Mouse (Mus musculus) layer of hippocampus, postnatal 10 days (tissue): ENCODE measurements around the gene Myo9b. TPM values are rescaled to one million over a fixed set of nuclear protein-coding genes. Genes with fewer than 3 reads are reported as not detected.

ENCODE experiments used
- DNase-seq, 2 experiments: peaks; one replicate each; pipeline ENCODE4 v3.0.0; 2021; ENCODE audit warnings: low spot score in 2 of 2
- total RNA-seq, 2 experiments: library from RNA; stranded (reverse); gene quantifications; 2 replicates each; pipeline ENCODE4 v1.2.3; 2021

The Myo9b gene
- total RNA-seq, 2 experiments from 2014 or later: 33.2 to 36.6 TPM

DNA sequence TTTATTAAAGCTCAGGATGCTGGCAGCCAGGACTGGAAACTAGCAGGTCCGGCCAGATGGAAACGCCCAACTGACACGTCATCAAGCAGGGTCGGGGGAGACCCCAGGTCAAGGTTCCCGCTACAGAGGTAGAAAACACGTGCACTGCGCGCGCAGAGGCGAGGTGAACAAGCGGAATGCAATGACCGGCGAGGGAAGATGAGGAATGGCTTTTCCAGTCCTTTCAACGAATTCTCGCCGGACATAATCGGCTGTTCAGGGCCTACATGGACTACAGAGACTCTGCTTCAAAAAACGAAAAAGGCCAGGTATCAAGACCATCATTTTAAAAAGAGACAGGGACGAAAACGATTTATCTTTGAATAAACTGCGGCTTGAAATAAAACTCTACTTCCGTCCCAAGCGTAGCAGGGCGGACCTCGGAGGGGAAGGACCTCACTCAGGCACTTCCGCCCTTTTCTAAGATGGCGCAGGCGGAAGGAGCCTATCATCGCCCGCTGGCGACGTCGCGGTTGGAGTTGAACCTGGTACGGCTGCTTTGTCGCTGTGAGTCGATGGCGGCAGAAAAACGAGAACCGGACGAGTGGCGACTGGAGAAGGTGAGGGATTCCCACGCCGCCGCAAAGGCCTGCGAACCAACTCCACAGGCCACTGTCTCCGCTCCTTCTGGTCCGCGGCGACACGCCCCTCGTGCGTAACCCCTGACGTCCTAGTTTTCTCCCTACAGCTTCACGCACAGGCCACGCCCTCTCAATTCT is 94.4 kb downstream of the Myo9b start, which contains the start of gene Use1:
TSS of gene Use1 (plus strand) at position 78 of the 758 bp plus-strand sequence.
- peak; percentile 85 to 90 for DNase-seq

DNA sequence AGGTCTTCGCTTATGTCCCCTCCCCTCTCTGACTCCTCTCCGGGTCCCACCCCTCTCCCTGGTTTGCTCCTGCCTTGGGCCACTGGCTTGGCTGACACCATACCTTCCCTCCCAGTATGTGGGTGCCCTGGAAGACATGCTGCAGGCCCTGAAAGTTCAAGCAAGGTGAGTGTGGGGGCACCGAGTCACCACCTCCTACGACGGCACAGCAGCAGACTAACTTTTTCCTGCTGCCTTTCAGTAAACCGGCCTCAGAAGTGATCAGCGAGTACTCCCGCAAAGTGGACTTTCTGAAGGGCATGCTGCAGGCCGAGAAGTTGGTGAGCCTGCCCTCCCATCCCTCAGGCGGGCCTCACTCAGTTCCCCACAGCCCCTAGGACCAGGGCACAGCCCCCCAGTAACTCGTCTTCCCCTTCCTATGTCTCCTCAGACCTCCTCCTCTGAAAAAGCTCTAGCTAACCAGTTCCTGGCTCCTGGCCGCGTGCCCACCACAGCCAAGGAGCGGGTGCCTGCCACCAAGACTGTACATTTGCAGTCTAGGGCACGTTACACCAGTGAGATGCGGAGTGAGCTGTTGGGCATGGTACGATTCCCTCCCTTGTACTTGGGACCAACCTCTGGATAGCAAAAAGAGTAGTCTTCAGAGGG is 95.1 kb downstream of the Myo9b start:
- no peak for DNase-seq

DNA sequence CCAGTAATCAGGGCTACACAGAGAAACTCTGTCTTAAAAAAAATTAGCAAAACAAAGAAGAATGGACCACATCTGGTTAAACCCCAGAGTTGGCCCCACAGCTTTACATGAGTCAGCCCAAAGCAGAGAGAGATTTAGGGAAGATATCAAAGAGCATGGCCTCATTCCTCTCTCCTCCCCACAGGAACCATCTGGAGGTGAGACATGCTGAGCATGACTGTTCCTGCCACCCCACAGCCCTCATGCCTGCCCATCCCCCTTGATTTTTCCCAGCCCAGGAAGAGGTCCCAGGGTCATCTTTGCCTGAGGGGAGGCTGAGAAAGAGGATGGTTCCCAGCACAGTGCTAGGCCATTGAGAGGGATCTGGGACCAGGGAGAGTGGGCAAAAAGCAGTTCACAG is 95.9 kb downstream of the Myo9b start:
- no peak for DNase-seq

DNA sequence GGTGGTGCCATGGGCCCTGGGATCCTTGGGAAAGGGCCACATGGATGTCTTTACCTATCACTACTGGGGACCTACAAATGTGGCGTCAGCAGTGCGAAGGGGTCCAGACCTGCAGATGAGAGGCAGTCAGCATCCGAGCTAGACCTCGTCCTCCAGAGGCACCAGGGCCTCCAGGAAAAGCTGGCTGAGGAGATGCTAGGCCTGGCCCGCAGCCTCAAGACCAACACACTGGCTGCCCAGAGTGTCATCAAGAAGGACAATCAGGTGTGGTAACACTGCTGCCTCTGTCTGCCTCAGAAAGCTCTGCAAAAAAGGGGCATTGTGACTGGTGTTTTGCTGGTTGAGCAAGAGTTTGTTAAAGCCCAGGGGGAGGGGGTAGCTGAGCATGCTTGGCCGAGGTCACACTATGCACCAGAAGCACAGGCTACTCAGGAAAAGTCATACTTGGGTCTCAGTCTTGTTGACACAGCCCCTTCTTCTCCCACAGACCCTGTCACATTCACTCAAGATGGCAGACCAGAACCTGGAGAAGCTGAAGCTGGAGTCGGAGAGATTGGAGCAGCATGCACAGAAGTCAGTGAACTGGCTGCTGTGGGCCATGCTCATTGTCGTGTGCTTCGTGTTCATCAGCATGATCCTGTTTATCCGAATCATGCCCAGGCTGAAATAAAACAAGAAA is 96.7 kb downstream of the Myo9b start:
- DNase-seq: no peak

DNA sequence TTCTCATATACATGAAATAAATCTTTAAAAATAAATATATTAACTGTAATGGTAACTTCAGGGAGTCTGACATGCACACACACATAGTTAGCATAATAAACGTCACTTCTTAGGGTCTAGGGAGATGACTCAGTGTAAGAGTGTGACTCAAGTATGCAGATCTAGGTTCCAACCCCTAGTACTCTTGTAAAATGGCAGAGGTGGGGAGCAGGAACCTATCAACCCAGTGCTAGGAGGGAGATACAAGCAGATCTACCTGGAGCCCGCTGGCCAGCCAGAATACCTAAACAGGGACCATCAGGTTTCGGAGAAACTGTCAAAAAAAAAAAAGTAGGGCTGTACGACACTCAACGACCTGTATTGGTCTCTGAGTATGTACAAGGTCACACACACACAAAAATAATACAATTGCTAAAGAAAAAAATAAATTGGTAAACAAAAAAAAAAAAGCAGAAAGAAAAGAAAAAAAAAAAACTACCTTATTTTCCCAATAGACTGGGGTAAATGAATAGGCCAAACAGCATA is 98.3 kb downstream of the Myo9b start:
- no peak for DNase-seq

DNA sequence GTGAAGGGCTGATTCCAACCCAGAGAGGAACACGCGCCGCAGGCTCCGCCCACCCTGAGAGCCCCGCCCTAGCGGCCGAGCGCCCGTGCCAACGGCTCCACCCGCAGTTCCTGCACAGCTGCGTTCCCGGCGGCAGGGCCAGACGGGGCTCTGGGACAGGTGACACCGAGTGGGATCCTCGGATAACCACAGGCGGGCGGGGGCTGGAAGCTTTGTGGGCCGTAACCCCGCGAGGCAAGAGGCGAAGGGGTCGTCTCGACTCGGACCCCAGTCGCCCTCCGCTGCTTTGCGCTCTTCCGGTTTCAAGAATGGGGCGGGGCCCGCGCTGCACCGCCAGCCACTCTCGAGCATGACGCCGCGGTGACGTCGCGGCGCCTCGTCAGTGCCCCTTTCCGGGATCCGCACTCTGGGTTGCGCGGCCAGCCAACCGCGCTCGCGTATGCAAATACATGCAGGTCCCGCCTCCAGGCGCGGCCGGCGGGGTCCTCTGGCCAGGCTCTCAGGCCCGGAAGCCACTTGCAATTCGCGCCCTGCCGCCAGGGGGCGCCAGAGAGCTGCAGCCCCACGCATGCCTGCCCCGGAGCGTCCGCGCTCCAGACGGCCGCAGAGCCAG is 98.8 kb downstream of the Myo9b start, which contains the start of gene Ocel1:
TSS of gene Ocel1 (plus strand) at position 63 of the 613 bp plus-strand sequence.
- DNase-seq: peak; percentile 94 to 97

DNA sequence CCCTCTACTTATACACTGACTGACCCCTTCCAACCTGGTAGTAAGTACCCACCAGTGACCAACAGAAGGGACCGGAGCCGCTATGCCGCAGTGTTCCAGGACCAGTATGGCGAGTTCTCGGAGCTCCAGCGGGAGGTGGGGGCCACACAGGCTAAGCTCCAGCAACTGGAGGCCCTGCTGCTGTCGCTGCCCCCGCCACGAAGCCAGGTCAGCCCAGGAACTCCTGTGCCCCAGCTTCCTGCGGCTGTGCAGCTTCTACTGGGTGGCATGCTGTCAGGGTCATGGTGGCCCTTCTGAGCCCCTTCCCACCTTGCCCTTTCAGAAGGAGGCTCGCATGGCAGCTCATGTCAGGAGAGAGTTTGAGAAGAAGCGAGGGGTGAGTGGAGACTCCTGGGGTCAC is 99.9 kb downstream of the Myo9b start:
- no peak for DNase-seq

DNA sequence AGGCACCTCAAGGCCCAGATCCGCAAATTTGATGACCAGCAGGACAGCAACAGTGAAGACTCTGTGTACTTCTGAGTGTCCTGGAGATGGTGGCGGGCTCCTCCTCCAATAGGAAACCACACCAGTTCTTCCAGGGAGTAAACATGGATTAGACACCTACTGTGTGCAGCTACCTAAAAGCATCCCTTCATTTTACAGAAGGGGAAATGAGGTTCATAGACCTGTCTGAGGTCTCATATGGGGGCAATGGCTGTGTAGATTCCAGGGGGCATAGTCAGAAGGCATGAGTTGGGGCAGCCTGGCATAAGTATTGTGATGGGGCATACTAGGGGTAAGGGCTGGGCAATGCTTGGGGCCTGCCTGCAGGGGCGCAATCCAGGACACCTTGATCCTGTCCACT is 100.5 kb downstream of the Myo9b start:
- DNase-seq: no peak

DNA sequence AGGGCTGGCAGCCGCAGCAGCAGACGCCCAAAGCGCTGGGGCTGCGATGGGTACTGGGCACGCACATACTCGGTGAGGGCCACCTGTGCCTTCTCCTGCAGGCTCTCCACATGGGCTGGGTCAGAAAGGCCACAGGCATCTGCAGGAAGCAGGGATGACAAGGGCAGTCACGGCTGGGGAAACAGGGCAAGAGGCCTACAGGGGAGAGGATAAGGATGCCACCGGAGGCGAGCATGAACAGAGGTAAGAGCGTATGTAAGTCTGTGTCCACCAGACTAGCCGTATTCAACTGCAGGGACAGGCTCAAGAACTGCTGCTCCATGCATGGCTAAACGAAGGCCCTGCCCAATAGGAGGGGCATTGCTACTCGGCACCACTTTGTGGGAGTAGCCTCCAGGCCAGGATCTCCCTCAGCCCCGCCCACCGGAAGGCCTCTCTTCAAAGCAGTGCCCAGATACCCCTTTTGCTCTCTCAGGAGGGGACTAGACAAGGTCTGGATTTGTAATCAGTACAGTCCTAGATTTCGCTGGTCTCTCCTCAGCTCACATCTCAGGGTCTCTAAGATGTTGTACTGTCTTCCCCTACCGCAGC is 102.2 kb downstream of the Myo9b start:
- DNase-seq: no peak

DNA sequence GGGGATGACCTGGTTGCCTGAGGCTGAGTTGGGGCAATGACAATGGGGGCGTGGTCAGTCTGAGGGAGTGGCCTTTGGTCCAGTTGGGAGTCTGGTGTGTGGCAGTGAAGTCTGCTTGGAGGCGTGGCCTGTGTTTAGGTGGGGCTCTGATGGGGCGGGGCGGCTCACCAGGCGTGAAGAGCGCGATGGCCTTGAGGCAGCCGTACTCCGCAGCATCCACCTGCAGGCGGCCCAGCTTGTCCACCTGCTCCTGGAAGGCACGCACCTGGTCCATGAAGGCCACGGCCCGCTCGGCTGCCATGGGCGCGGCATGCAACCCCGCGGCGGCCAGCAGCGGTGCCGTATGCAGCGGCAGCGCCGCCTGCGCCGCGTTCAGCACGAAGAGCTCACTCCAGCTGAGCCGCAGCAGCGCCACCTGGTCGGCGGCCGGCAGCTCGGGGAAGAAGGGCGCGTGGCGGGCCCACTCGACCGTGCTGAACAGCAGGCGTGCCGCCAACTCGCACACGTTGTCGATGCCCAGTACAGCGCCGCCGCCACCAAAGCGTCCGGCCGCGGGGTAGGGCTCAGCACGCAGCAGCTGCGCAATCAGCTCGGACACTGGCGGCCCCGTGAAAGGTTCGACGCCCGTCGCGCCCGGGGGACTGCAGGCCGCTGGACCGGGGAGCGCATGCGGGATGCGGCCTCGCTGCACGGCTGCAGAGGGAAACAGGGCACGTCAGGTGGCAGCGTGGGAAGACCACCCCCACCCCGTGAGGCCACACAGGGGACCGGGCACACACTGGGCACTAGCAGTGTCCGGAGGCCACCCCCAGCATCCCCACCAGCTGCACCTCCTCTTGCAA is 103.3 kb downstream of the Myo9b start:
- peak; percentile 50 to 68 for DNase-seq

DNA sequence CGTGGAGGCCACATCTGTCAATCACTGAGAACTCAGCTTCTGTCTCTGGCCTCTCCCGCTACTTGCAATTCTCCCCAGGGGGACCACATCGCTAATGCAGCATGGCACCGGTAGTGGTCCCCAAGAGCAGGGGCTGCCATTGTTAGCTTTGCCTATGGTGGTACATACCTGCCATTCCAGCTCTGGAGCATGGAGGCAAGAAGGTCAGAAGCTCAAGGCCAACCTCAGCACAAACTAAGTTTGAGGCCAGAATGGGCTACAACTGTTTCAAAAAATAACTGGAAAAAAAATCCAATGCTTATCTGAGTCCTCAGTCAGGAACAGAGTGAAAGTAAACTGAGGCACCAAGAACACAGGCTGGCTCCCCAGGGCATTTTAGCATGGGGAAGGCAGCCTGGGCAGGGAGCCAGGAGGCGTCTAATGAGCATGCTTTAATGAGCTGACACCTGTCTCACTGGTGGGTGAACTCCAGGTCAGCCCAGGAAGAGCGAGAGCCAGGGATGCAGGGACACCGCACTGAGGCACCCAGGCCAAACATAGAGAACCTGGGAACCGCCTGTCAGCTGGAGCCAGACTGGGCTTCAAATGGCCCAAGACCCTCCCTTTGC is 104.0 kb downstream of the Myo9b start:
- no peak for DNase-seq

DNA sequence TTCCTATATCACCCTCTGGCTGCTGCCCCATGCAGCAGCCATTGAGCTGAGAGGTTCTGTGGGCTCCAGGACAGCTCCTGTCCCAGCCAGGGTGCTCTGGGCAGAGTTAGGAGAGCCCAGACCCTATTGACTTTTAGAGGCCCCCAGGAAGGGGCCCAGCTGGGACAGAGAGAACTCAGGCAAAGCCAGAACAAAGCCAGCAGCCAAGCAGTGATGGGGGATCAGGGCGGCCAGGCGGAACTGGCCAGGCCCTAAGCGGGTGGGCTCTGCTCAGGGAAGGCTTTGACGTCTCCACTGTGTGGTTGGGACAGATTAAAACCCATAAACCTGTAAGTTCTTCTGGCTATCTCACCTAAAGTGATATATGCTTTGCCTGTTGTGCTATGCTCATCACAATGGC is 106.5 kb downstream of the Myo9b start:
- DNase-seq: no peak

DNA sequence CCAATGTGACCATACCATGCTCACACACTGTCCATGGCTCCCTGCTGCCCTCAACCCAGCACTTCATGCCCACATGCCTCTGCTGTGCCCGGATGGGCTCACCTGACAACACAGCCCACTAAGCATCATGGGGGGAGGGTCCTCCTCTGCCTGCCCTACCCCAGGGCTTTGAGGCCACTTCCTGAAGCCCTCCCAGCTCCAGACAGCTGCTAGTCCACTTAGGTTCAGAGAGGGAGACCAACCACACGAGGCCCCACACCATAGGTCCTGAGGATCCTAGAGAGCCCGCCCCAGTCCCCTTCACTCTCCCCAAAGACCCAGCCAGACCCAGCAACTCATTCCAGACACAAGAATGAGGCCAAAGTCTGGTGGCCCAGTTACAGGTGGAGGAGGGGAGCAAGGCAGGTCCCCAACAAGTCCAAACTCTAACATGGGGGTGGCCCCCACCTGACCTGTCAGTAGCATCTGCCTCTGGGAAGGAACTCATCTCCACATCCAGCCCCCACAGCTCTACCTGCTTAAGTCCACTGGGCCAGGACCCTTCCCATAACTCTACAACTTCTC is 107.1 kb downstream of the Myo9b start:
- DNase-seq: no peak

DNA sequence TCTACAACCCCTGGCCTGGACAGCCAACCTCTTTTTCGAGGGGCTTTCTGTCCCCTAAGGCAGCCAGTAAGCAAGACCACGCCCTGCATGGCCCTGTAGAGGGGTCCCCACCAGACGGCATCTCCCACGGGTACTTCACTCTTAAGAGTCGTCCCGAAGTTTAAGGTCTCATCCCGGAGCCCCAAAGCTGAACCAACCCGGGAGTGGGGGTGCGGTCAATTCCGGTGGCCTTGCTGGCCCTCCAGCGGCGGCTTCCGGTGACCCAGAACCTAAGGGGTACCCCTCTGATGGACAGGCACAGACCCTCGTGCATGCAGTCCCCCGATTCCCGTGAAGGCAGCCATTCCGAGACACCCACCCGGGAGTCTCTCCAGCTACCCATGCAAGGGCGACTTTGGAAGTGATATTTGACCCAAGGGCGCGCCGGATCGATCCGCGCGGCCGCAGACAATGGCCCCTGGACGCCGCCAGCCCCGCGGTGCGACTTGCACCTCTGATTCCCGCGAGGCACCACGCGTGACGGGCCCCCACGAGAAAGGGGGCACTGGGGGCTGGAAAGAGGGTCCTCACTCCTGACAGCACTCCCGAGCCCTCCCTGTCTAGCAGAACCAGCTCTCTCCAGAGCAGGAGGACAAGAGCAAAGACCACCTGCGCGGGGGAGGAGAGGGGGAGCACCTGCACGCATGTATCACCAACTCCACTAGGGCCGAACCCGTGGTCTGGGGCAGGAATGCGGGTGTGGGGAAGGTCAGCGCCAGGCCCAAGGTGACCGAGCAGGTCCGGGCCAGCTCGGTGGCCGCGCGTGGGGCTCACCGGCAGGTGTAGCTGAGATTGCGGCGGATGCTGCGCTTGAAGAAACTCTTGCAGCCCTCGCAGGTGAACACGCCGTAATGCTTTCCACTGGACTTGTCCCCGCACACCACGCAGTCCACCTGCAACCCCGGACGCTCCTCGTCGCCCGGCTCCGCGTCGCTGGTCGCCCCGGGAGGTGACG is 108.0 kb downstream of the Myo9b start:
- no peak for DNase-seq

DNA sequence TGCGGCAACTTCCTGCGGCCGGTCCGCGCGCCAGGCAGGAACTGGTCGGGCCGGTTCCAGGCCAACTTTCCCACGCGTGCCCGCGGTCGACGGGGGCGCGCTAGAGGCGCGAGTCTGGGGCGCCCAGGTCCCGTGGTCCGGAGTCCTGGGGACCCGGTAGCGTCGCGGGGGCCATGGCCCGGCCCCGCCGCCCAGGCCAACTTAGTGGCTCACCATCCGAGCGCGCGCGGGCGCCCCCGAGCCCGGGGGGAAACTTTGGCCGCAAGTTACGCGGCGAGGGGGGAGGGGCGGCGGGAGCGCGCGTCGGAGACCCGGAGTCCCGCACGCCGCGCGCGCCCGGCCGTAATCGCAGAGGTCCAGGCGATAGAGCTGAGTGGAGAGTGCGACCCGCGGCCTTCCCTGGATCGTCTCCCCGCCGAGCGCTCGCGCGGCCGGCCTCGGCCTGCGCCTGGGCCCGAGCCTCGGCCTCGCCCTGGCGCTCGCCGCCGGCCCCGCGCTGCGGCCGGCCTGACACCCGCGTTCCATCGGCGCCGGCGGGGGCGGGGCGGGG is 109.0 kb downstream of the Myo9b start, which contains the start of gene Nr2f6:
TSS of gene Nr2f6 (minus strand) at position 540 of the 550 bp plus-strand sequence.
- peak; percentile 61 to 75 for DNase-seq

DNA sequence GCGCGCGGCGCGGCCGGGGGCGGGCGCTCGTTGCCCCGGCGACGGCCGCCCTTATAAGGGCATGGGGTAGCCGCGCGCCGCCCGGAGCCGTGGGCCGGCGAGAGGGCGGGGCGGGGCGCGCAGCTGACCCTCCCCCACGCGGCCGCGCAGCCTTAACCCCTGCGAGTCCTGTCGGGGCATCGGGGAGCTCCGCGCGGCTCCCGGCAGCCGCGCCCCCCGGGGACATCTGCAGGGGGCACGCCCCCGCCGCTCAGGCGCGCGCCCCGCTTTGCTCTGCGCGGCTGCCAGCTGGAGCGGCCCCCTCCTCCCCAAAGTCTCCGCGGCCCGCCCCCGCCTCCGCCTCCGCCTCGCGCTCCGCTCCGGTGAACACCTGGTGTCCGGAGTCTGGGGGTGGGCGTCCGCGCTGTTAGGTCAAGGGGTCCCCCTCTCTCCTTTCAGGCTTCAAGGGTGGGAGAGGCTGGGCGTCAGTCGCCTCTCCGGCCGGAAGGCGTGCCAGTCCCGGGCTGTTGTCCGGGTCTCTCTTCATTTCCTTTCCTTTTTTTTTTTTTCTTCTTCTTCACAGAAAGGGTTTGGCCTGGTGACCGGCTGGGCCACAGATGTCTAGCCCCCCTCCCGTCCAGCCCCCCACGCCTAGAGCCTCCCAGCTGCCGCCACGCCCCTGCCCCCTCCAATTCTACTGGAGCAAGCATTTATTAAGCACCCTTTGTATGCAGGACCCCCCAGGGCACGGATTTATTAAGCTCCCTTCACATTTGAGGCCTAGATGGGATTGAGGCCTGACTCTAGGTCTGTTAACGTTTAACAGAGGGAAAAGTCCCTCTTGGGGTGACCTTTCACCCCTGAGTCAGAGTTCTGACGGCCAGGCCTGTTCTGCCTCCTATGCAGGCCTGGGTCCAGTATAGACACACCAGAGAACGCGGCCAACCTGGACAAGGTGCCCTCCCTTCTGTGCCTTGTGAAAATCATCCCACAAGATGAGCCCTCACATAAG is 109.8 kb downstream of the Myo9b start:
- peak; percentile 75 to 84 for DNase-seq
